Mouse (Mus musculus): ENCODE measurements at regions not wholly inside any gene's neighbourhood (a gene's known extent, or its start where the extent isn't known, plus 50 kb on each side); places are given as distances from the start of the nearest gene placed in this dataset.

- Histone ChIP-seq H3K4me3 (no peak overlapping the region), H3K9ac (no peak overlapping the region), H3K36me3 (no peaks in the 10 kb centered on the region), H3K27me3 (no peaks in the 10 kb centered on the region), H3K4me2 (no peak overlapping the region), H3K27ac (no peak overlapping the region), H3K4me1 (no peaks in the 10 kb centered on the region), H3K9me3 (no peaks in the 10 kb centered on the region)
- no peak for ATAC-seq (ENCODE audit: insufficient number of reproducible peaks, low FRiP score, low TSS enrichment, low read depth)
- 97% methylated on average over 1 of the region's 1 CpGs for WGBS
Observed at GRCm38 (mm10) chr12:35429473-35429872, 105.4 kb downstream of the Ahr start.

DNA sequence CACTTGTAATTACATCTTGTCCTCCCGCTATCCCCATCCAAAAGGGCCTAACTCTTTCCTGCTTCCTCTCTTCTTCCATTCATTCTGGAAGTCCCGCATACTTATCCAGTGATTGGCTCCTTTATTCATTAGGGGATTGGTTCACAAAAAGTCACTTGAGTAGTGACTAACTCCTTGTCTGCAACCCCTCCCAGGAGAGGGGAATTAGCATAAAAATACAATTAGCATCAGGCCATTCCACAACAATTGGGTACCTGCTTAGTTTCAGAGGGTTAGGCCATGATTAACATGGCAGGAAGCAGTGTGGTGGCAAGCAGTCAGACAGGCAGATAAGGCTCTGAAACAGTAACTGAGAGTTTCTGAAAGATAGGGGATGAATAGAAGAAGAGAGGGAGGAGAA is 115.6 kb downstream of the Ahr start:
- WGBS, result 96% methylated on average over 2 of the region's 2 CpGs
- H3K4me3 ChIP-seq, result no peak overlapping the region

GRCm38 (mm10) chr12:35417943-35418342 is 116.9 kb downstream of the Ahr start:
- no peak for ATAC-seq (ENCODE audit: insufficient number of reproducible peaks, low FRiP score, low TSS enrichment, low read depth)
- no peaks in the 10 kb centered on the region for H3K27me3 ChIP-seq
- no peak overlapping the region for H3K9ac ChIP-seq
- no peaks in the 10 kb centered on the region for H3K36me3 ChIP-seq
- H3K27ac ChIP-seq, result no peak overlapping the region
- H3K9me3 ChIP-seq, result no peaks in the 10 kb centered on the region
- WGBS, result 62% methylated on average over 4 of the region's 4 CpGs
- no peak overlapping the region for H3K4me3 ChIP-seq
- H3K4me1 ChIP-seq, result no peaks in the 10 kb centered on the region
- H3K4me2 ChIP-seq, result no peak overlapping the region

More for the DNA sequence above, 115.6 kb downstream of the Ahr start:
- no peaks in the 10 kb centered on the region for H3K27me3 ChIP-seq
- no peak overlapping the region for H3K4me2 ChIP-seq
- no peak overlapping the region for H3K9ac ChIP-seq
- ATAC-seq (ENCODE audit: insufficient number of reproducible peaks, low FRiP score, low TSS enrichment, low read depth), result no peak
- H3K36me3 ChIP-seq, result no peaks in the 10 kb centered on the region
- H3K9me3 ChIP-seq, result no peaks in the 10 kb centered on the region
- H3K4me1 ChIP-seq, result no peaks in the 10 kb centered on the region
- no peak overlapping the region for H3K27ac ChIP-seq

DNA sequence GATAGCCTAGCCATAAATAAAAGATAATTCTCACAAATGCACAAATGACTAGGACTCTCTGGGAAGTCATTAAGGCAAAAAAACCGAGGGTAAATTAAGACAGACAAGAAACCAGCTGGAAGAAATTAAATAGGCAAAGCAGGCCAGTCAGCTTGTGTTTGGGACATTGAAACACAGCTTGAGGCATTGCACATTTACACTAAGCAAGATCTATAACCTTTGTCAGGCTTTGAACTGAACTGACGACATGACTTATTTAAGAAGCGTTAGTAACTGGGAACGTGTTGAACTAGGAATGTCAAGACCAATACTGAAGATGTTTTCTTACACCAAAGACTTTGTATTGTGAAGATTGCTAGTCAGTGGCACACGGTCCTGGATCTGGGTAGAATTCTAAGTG is 118.3 kb downstream of the Ahr start:
- Histone ChIP-seq H3K9me3 (no peaks in the 10 kb centered on the region), H3K4me3 (no peak overlapping the region), H3K4me2 (no peak overlapping the region), H3K27ac (no peak overlapping the region), H3K4me1 (no peaks in the 10 kb centered on the region), H3K9ac (no peak overlapping the region), H3K36me3 (no peaks in the 10 kb centered on the region), H3K27me3 (no peaks in the 10 kb centered on the region)
- WGBS, result 19% methylated on average over 5 of the region's 5 CpGs
- ATAC-seq (ENCODE audit: insufficient number of reproducible peaks, low FRiP score, low TSS enrichment, low read depth), result no peak

DNA sequence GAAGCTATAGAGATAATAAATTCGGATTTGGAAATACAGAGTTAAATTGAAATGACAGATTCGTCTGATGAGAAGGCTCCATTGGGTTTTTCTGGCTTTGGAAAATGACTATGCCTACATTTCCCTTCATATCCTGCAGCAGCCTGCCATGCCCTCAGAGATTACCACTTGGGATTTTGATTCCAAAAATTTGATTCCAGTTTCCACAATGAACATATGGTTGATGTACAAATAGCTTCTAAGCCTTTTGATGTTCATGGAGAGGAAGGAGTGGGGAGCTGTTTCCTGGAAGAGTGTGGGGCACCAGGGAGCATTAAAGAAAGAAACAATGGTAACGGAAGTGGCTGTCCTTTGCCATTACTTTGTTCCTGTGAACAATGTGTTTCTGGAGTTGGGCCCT is 122.1 kb downstream of the Ahr start:
- Histone ChIP-seq H3K4me2 (no peak overlapping the region), H3K9me3 (no peaks in the 10 kb centered on the region), H3K36me3 (no peaks in the 10 kb centered on the region), H3K4me3 (no peak overlapping the region), H3K9ac (no peak overlapping the region), H3K4me1 (no peaks in the 10 kb centered on the region), H3K27ac (no peak overlapping the region), H3K27me3 (no peaks in the 10 kb centered on the region)
- ATAC-seq (ENCODE audit: insufficient number of reproducible peaks, low FRiP score, low TSS enrichment, low read depth), result no peak
- WGBS, result 69% methylated on average over 3 of the region's 3 CpGs

GRCm38 (mm10) chr12:35408461-35408860 is 126.4 kb downstream of the Ahr start:
- WGBS, result 59% methylated on average over 3 of the region's 3 CpGs

GRCm38 (mm10) chr12:35408044-35408443 is 126.8 kb downstream of the Ahr start:
- no peaks in the 10 kb centered on the region for H3K9me3 ChIP-seq
- 73% methylated on average over 3 of the region's 3 CpGs for WGBS
- no peak for ATAC-seq (ENCODE audit: insufficient number of reproducible peaks, low FRiP score, low TSS enrichment, low read depth)

More at GRCm38 (mm10) chr12:35408461-35408860, 126.4 kb downstream of the Ahr start:
- H3K9me3 ChIP-seq, result no peaks in the 10 kb centered on the region
- no peak overlapping the region for H3K4me2 ChIP-seq
- no peak overlapping the region for H3K9ac ChIP-seq
- H3K36me3 ChIP-seq, result no peaks in the 10 kb centered on the region
- peak overlapping the region; percentile 55; the same call in 1 of the 2 replicates for H3K27ac ChIP-seq
- H3K4me3 ChIP-seq, result no peak overlapping the region
- H3K27me3 ChIP-seq, result no peaks in the 10 kb centered on the region
- no peaks in the 10 kb centered on the region for H3K4me1 ChIP-seq
- no peak for ATAC-seq (ENCODE audit: insufficient number of reproducible peaks, low FRiP score, low TSS enrichment, low read depth)

DNA sequence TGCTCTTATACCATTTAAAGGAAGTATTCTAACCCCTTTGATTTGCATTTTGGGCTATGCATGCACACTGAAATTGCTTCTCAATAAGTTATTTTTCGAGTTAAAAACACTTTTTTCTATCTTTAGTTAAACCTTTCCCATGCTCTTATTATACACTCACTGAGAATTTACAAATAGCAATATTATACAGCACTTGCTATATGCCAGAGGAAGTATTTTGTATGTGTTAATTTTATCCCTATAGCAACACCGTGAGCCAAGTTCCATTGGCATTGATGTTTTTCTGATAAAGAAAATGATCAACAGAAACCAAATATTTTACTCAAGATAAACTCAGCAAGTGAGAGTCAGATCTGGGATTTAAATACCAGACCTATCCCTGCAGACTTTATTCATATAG is 133.0 kb downstream of the Ahr start:
- Histone ChIP-seq H3K36me3 (no peaks in the 10 kb centered on the region), H3K9me3 (no peaks in the 10 kb centered on the region), H3K4me2 (no peak overlapping the region), H3K27me3 (no peaks in the 10 kb centered on the region), H3K27ac (no peak overlapping the region), H3K9ac (no peak overlapping the region), H3K4me1 (no peaks in the 10 kb centered on the region), H3K4me3 (no peak overlapping the region)
- ATAC-seq (ENCODE audit: insufficient number of reproducible peaks, low FRiP score, low TSS enrichment, low read depth), result no peak
- WGBS, result 52% methylated on average over 2 of the region's 2 CpGs

More at GRCm38 (mm10) chr12:35408044-35408443, 126.8 kb downstream of the Ahr start:
- Histone ChIP-seq H3K27ac (no peak overlapping the region), H3K4me2 (no peak overlapping the region), H3K4me3 (no peak overlapping the region), H3K9ac (no peak overlapping the region), H3K27me3 (no peaks in the 10 kb centered on the region), H3K4me1 (no peaks in the 10 kb centered on the region), H3K36me3 (no peaks in the 10 kb centered on the region)

DNA sequence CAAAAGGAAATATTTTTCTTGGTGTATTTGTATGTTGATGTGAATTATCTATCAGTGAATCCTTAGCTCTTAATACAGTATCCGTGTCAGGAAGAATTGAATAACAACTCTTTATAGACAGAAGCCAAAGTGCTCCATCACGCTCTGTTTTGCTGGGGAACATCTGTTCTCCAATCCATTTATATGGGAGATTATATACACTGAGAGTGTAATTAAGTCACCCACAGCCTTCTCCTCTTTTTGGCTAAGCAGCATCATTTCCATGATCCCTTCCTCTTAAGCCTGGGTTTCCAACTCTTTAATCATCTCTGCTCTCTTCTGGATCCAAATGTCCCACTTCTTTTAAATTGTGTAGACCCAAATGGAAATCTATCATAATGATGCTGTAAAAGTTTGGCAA is 133.6 kb downstream of the Ahr start:
- Histone ChIP-seq H3K4me3 (no peak overlapping the region), H3K4me1 (no peaks in the 10 kb centered on the region), H3K27me3 (no peaks in the 10 kb centered on the region), H3K36me3 (no peaks in the 10 kb centered on the region), H3K27ac (no peak overlapping the region), H3K4me2 (no peak overlapping the region), H3K9ac (no peak overlapping the region), H3K9me3 (no peaks in the 10 kb centered on the region)
- no peak for ATAC-seq (ENCODE audit: insufficient number of reproducible peaks, low FRiP score, low TSS enrichment, low read depth)
- whole genome bisulfite sequencing, result 77% methylated on average over 2 of the region's 2 CpGs

DNA sequence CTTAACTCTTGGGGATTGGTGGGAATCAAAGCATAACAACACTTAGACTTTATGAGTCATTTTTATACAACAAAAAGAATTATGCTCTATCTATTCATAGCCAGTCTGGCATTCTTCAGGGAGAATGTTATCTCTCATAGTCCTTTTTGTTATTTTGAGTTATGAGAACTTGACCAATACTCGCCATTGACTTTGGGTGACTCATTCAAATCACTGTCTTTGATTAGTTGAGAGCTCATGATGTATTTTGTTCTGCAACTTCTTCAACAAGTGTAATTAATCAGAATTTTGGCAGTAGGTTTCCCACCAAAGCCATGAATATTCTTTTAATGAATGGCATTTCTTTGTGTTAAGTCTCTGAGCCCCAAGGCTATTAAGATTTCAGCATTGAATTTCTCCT is 139.6 kb downstream of the Ahr start:
- ATAC-seq (ENCODE audit: insufficient number of reproducible peaks, low FRiP score, low TSS enrichment, low read depth), result no peak
- no peaks in the 10 kb centered on the region for H3K9me3 ChIP-seq
- no peaks in the 10 kb centered on the region for H3K36me3 ChIP-seq
- no peak overlapping the region for H3K4me3 ChIP-seq
- no peak overlapping the region for H3K27ac ChIP-seq
- H3K4me2 ChIP-seq, result no peak overlapping the region
- H3K27me3 ChIP-seq, result no peaks in the 10 kb centered on the region
- no peaks in the 10 kb centered on the region for H3K4me1 ChIP-seq
- no peak overlapping the region for H3K9ac ChIP-seq
- WGBS, result 85% methylated on average over 1 of the region's 1 CpGs

DNA sequence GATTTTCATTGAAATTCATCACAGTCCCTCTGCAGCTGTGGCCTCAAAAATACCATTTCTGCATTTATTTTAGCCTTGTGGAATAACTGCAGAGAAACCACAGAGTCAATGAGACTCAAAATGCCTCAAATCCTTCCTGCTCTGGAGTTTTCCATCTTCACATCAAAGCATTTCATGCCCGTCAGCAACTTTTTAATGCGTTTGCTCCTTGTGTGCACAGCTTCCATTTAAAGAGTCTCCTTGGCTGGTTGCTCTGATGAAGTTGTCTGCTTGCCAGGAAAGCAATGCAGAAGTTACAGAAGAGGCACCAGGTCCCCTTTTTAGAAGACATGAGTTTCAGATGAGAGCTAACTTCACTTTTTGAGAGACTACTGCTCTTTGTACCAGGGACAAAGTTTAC is 142.7 kb downstream of the Ahr start:
- Histone ChIP-seq H3K4me1 (no peaks in the 10 kb centered on the region), H3K27ac (peak overlapping the region; percentile 39; the same call in 1 of the 2 replicates), H3K4me2 (no peak overlapping the region), H3K4me3 (no peak overlapping the region), H3K36me3 (no peaks in the 10 kb centered on the region), H3K27me3 (no peaks in the 10 kb centered on the region), H3K9ac (no peak overlapping the region), H3K9me3 (no peaks in the 10 kb centered on the region)
- WGBS, result 25% methylated on average over 2 of the region's 2 CpGs
- no peak for ATAC-seq (ENCODE audit: insufficient number of reproducible peaks, low FRiP score, low TSS enrichment, low read depth)

DNA sequence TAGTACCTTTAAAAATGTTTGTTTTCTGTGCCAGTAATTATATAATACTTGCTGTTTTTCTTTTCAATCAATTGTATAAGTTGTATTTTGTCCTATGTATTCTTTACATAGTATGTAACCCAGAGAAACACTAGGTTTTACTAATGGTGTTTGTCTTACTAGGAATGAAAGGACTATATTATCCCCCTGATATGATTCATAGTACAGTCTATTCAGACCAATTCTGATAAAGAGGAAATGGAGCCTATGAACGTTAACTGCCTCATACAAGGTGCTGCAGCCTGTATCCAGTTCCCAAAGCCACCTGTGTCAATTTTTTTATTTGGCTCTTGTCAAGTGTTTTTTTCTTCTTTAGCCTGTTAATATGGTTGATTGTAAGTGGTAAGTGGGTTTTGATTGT is 144.6 kb downstream of the Ahr start:
- Histone ChIP-seq H3K4me2 (no peak overlapping the region), H3K4me3 (no peak overlapping the region), H3K36me3 (no peaks in the 10 kb centered on the region), H3K9me3 (no peaks in the 10 kb centered on the region), H3K4me1 (no peaks in the 10 kb centered on the region), H3K9ac (no peak overlapping the region), H3K27ac (no peak overlapping the region), H3K27me3 (no peaks in the 10 kb centered on the region)
- ATAC-seq (ENCODE audit: insufficient number of reproducible peaks, low FRiP score, low TSS enrichment, low read depth), result no peak
- 74% methylated on average over 1 of the region's 1 CpGs for WGBS

DNA sequence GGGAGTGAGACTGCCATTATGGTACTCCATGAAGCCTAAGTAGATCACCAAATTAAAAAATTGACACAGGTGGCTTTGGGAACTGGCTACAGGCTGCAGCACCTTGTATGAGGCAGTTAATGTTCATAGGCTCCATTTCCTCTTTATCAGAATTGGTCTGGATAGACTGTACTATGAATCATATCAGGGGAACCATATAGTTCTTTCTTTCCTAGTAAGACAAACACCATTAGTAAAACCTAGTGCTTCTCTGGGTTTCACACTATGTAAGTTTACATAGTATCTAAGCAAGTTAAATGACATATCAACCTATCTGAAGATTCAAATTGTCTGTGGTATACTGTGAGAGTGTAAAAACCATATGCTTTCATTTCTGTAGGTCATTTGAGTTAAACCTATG is 145.0 kb downstream of the Ahr start:
- H3K9me3 ChIP-seq, result no peaks in the 10 kb centered on the region

More for the DNA sequence above, 145.0 kb downstream of the Ahr start:
- no peak for ATAC-seq (ENCODE audit: insufficient number of reproducible peaks, low FRiP score, low TSS enrichment, low read depth)
- Histone ChIP-seq H3K4me3 (no peak overlapping the region), H3K4me1 (no peaks in the 10 kb centered on the region), H3K4me2 (no peak overlapping the region), H3K9ac (no peak overlapping the region), H3K36me3 (no peaks in the 10 kb centered on the region), H3K27ac (no peak overlapping the region), H3K27me3 (no peaks in the 10 kb centered on the region)

Data from limb, embryonic 15.5 days (tissue).